Mouse (Mus musculus) mesoderm, embryonic 11.5 days (tissue): ENCODE measurements around the gene Vmn1r2.
"Not testable (repeated sequence)": the region's sequence is repeated elsewhere in the genome, so short reads cannot be mapped to it uniquely, and the experiment has no call there.

ENCODE experiments used
- DNase-seq: peaks from one replicate; pipeline ENCODE4 v3.0.0-alpha.2; 2012; ENCODE audit warnings: low read depth, low spot score

Gene Vmn1r2

GRCm38 (mm10) chr4:3167020-3167419, at the start of gene Vmn1r2:
Gene Vmn1r2, plus strand, starts transcription at chr4:3167320.
- DNase-seq = not testable (repeated sequence)

- DNase-seq = not testable (repeated sequence)
These were observed 19.2 kb upstream of the Vmn1r2 start for GRCm38 (mm10) chr4:3147926-3148325.

- DNase-seq = not testable (repeated sequence)
These were observed 13.8 kb upstream of the Vmn1r2 start for GRCm38 (mm10) chr4:3153320-3153719.

- DNase-seq = not testable (repeated sequence)
These were observed 2.7 kb upstream of the Vmn1r2 start for GRCm38 (mm10) chr4:3164429-3164828.

- DNase-seq = no peak
These were observed 2.1 kb upstream of the Vmn1r2 start for GRCm38 (mm10) chr4:3165046-3165445.

- DNase-seq = not testable (repeated sequence)
These were observed 7.5 kb downstream of the Vmn1r2 start for GRCm38 (mm10) chr4:3174586-3174985.

GRCm38 (mm10) chr4:3175756-3176155, 8.6 kb downstream of the Vmn1r2 start:
- DNase-seq = not testable (repeated sequence)

GRCm38 (mm10) chr4:3176195-3176594, 9.1 kb downstream of the Vmn1r2 start:
- DNase-seq = not testable (repeated sequence)

GRCm38 (mm10) chr4:3176746-3177490, 9.8 kb downstream of the Vmn1r2 start:
- not testable (repeated sequence) for DNase-seq

GRCm38 (mm10) chr4:3185258-3185657, 18.1 kb downstream of the Vmn1r2 start, which contains the start of gene Vmn1r3:
Gene Vmn1r3, minus strand, starts transcription at chr4:3185358.
- DNase-seq = not testable (repeated sequence)

- not testable (repeated sequence) for DNase-seq
These were observed 42.6 kb downstream of the Vmn1r2 start for GRCm38 (mm10) chr4:3209643-3210217.

- not testable (repeated sequence) for DNase-seq
These were observed 46.2 kb downstream of the Vmn1r2 start for GRCm38 (mm10) chr4:3213349-3213748.

- DNase-seq = not testable (repeated sequence)
These were observed 49.3 kb downstream of the Vmn1r2 start for GRCm38 (mm10) chr4:3216382-3216781.
